Comparison of ENCODE assay signal across 12 mouse cellular contexts in the genomic region with DNA sequence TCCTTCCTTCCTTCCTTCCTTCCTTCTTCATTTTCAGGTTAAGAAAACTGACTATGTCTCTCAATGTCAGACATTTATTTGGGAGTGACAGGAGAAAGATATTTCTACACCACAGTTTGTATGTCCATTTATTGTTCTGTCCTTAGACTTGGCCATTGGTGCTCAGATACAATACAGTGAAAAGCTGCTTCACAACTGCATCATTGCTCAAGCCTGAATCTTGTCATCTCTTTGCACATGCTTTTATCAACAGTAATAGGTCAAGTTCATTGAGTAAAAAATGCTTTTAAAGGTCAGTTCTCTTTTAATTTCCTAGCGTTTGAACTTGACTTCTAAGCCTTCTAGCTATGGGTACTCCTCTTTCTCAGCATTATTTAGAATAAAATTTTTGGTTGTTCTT.
"Had no signal": no experiment of that assay in that cellular context is flagged by ENCODE, and none has a peak within 500 bp of the region (broad histone marks: within the 10 kb centered on the region; RNA-seq: fewer than 3 reads in every experiment).

No protein-coding gene starts in this region.

- DNase-seq: left cerebral cortex, postnatal 4 days; liver; liver, embryonic 13.5 days; liver, postnatal 0 days; lung, adult 18-20 months; lung, adult 2 months; lung, embryonic 14.5 days; lung, postnatal 10 days; lung, postnatal 14 days; lung, postnatal 36 days; lung, postnatal 4 days; midbrain, embryonic 14.5 days had no signal
